ENCODE assay signal across 8 mouse cellular contexts in genomic region chr9:21037481-21037891, GRCm38 (mm10). TPM values are rescaled to one million over a fixed set of nuclear protein-coding genes. Genes with fewer than 3 reads are reported as not detected.
DNase-seq lines count a peak whose midpoint lies in the region; ATAC-seq and TF ChIP-seq lines count a peak whose summit lies in the region.

No protein-coding gene starts in this region.

- peaks cover 79% of the 10 kb centered on the region for H3K27me3 ChIP-seq in E14TG2a.4 (ENCODE audit: insufficient read depth, low read length)
- H3K27me3 ChIP-seq in forebrain, embryonic 14.5 days (replicated peaks; ENCODE audit: control insufficient read depth, insufficient read depth, low read length), result peaks cover 77% of the 10 kb centered on the region
- H3K27me3 ChIP-seq in liver, postnatal 0 days (ENCODE audit: insufficient read depth, low read length), result peaks cover 74% of the 10 kb centered on the region

- TF ChIP-seq EP300 in liver, postnatal 0 days (IDR thresholded peaks at IDR 0.05; ENCODE audit: low read depth), result no peak

- no peaks in the 10 kb centered on the region for H3K36me3 ChIP-seq in E14TG2a.4 (ENCODE audit: insufficient read depth, low read length)
- H3K36me3 ChIP-seq in forebrain, embryonic 14.5 days (ENCODE audit: control insufficient read depth, insufficient read depth, low read length), result no peaks in the 10 kb centered on the region
- H3K36me3 ChIP-seq in liver, postnatal 0 days (replicated peaks; ENCODE audit: insufficient read depth, low read length), result no peaks in the 10 kb centered on the region

- WGBS in forebrain, embryonic 14.5 days, result 1% methylated on average over 31 of the region's 31 CpGs
- WGBS in liver, postnatal 0 days (ENCODE audit: insufficient replicate concordance), result 4% methylated on average over 30 of the region's 31 CpGs

- DNase-seq in cerebellum, postnatal 14 days, result peak; percentile 49 to 51
- DNase-seq in cerebellum, adult 11 months, result no peak
- DNase-seq in forebrain, embryonic 14.5 days (ENCODE audit: low spot score), result peak; percentile 45
- peak; percentile 15 for DNase-seq in kidney, adult 9 months
- DNase-seq in liver, postnatal 0 days, result peak; percentile 29
- DNase-seq in testis, postnatal 10 days (ENCODE audit: low spot score), result peak; percentile 58
- DNase-seq in thymus, postnatal 36 days, result no peak

- H3K9ac ChIP-seq in forebrain, embryonic 14.5 days (ENCODE audit: low read length), result peak overlapping the region; percentile 55
- H3K9ac ChIP-seq in liver, postnatal 0 days (replicated peaks), result no peak overlapping the region

- peak overlapping the region; percentile 72 for H3K4me3 ChIP-seq in E14TG2a.4 (replicated peaks; ENCODE audit: low read length)
- peak overlapping the region; percentile 36 for H3K4me3 ChIP-seq in forebrain, embryonic 14.5 days (ENCODE audit: low read depth, low read length)
- peak overlapping the region; percentile 29 for H3K4me3 ChIP-seq in liver, postnatal 0 days (ENCODE audit: low read depth, low read length)

- H3K9me3 ChIP-seq in E14TG2a.4 (ENCODE audit: low read length), result no peaks in the 10 kb centered on the region
- no peaks in the 10 kb centered on the region; the same call in 1 of the 2 replicates for H3K9me3 ChIP-seq in forebrain, embryonic 14.5 days (replicated peaks; ENCODE audit: control insufficient read depth, low read length)
- H3K9me3 ChIP-seq in liver, postnatal 0 days (ENCODE audit: low read length), result no peaks in the 10 kb centered on the region

- H3K27ac ChIP-seq in forebrain, embryonic 14.5 days (ENCODE audit: low read depth, low read length), result no peak overlapping the region
- H3K27ac ChIP-seq in liver, postnatal 0 days (ENCODE audit: low read depth), result no peak overlapping the region

- peak overlapping the region; percentile 55 for H3K4me2 ChIP-seq in forebrain, embryonic 14.5 days (ENCODE audit: low read length)
- H3K4me2 ChIP-seq in liver, postnatal 0 days (ENCODE audit: low read depth, low read length), result peak overlapping the region; percentile 51

- no peak for TF ChIP-seq CTCF in E14TG2a.4 (conservative IDR thresholded peaks at IDR 0.05; ENCODE audit: low read length)
- TF ChIP-seq CTCF in liver, postnatal 0 days (IDR thresholded peaks at IDR 0.05; ENCODE audit: low read depth), result no peak

- ATAC-seq in forebrain, embryonic 14.5 days, result peak; percentile 67; the same call in 1 of the 2 replicates
- no peak for ATAC-seq in liver, postnatal 0 days

- peaks cover 68% of the 10 kb centered on the region for H3K4me1 ChIP-seq in E14TG2a.4 (replicated peaks; ENCODE audit: low read depth, low read length)
- peaks cover 6% of the 10 kb centered on the region for H3K4me1 ChIP-seq in forebrain, embryonic 14.5 days (ENCODE audit: control insufficient read depth, insufficient read depth, low read length)
- peaks cover 31% of the 10 kb centered on the region for H3K4me1 ChIP-seq in liver, postnatal 0 days (ENCODE audit: insufficient read depth)

RNA-seq across cellular contexts. Expression of gene Icam5, which starts 5.6 kb away (rescaled TPM):
- 0.63 and 1.0 TPM in 2 replicates for polyA plus RNA-seq in forebrain, embryonic 14.5 days (2014; fragmentation: Nextera tagmentation; extraction: Ambion mirVana)
- 0.05 and 0.08 TPM in 2 replicates for polyA plus RNA-seq in liver, postnatal 0 days (2015; fragmentation: Nextera tagmentation; extraction: Ambion mirVana)

RNA-seq across cellular contexts. Expression of gene Icam4, which starts 8.3 kb away (rescaled TPM):
- not detected in 2 replicates for polyA plus RNA-seq in forebrain, embryonic 14.5 days (2014; fragmentation: Nextera tagmentation; extraction: Ambion mirVana)
- 57.7 and 58.5 TPM in 2 replicates for polyA plus RNA-seq in liver, postnatal 0 days (2015; fragmentation: Nextera tagmentation; extraction: Ambion mirVana)

RNA-seq across cellular contexts. Expression of gene Icam1, which starts 21.7 kb away (rescaled TPM):
- 2.6 and 3.5 TPM in 2 replicates for polyA plus RNA-seq in forebrain, embryonic 14.5 days (2014; fragmentation: Nextera tagmentation; extraction: Ambion mirVana)
- 12.7 and 13.6 TPM in 2 replicates for polyA plus RNA-seq in liver, postnatal 0 days (2015; fragmentation: Nextera tagmentation; extraction: Ambion mirVana)

RNA-seq across cellular contexts. Expression of gene Zglp1, which starts 29.4 kb away (rescaled TPM):
- 1.3 and 1.8 TPM in 2 replicates for polyA plus RNA-seq in forebrain, embryonic 14.5 days (2014; fragmentation: Nextera tagmentation; extraction: Ambion mirVana)
- 0.51 TPM in 1 of 2 replicates, not detected in the other for polyA plus RNA-seq in liver, postnatal 0 days (2015; fragmentation: Nextera tagmentation; extraction: Ambion mirVana)

RNA-seq across cellular contexts. Expression of gene Mrpl4, which starts 34.9 kb away (rescaled TPM):
- polyA plus RNA-seq in forebrain, embryonic 14.5 days (2014; fragmentation: Nextera tagmentation; extraction: Ambion mirVana), result 118 and 129 TPM in 2 replicates
- 54.6 and 55.0 TPM in 2 replicates for polyA plus RNA-seq in liver, postnatal 0 days (2015; fragmentation: Nextera tagmentation; extraction: Ambion mirVana)

Comparison
In these comparisons a context has a peak if more than half of its experiments do, and no peak if none do; other contexts are left out.
1. DNase-seq: peak in cerebellum, postnatal 14 days (2 of 2), forebrain, embryonic 14.5 days (single experiment), kidney, adult 9 months (single experiment), liver, postnatal 0 days (single experiment) and testis, postnatal 10 days (single experiment); none in cerebellum, adult 11 months (single experiment) and thymus, postnatal 36 days (0 of 2).
2. RNA of gene Icam4, which starts 8.3 kb away (polyA plus RNA-seq): 57.7 to 58.5 TPM in liver, postnatal 0 days; not detected in forebrain, embryonic 14.5 days; every median in the first group is over 10 times any median in the second.
3. Peak in every context shown above with its lines, with median percentiles within 50 percentile points of each other: H3K4me3 ChIP-seq.